In the genomic region with DNA sequence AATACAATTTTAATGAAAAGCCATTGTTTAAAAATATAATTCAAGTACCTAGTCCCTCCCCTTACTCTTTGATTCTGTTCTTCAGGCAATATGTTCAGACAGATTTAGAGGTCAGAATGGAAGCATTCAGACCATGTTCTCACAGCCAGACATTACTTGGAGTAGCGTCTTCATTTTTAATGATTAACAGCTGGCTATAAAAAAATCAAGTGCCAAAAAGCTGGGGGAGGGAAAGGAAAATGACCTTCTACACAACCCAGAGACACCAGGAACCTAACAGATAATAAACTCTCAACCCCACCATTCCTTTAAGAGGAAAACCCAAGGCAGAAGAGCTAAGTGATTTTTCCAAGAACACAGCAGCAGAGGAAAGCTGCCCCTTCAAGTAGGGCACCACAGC, we compare ENCODE assay signal across 29 mouse cellular contexts.
DNase-seq lines count a peak whose midpoint lies in the region; ATAC-seq and TF ChIP-seq lines count a peak whose summit lies in the region.
"Had no signal": no experiment of that assay in that cellular context is flagged by ENCODE, and none has a peak within 500 bp of the region (broad histone marks: within the 10 kb centered on the region; RNA-seq: fewer than 3 reads in every experiment).

No protein-coding gene starts in this region.

- H3K4me1 ChIP-seq in kidney, adult 2 months (ENCODE audit: control insufficient read depth, insufficient read depth, low read length): no peaks in the 10 kb centered on the region; the same call in 1 of the 2 replicates
- H3K4me1 ChIP-seq in kidney, embryonic 16.5 days (ENCODE audit: insufficient read depth, low read length): no peaks in the 10 kb centered on the region
- H3K4me1 ChIP-seq in liver, adult 2 months (ENCODE audit: control insufficient read depth, insufficient read depth, low read length): no peaks in the 10 kb centered on the region
- H3K4me1 ChIP-seq in liver, postnatal 0 days (ENCODE audit: insufficient read depth): no peaks in the 10 kb centered on the region
- H3K4me1 ChIP-seq in forebrain, embryonic 15.5 days: peaks cover 6% of the 10 kb centered on the region; the same call in 1 of the 2 replicates
- H3K4me1 ChIP-seq: embryonic facial prominence, embryonic 13.5 days; embryonic facial prominence, embryonic 15.5 days had no signal

- peak; percentile 74 for DNase-seq in kidney, adult 2 months
- peak; percentile 6 for DNase-seq in kidney, postnatal 14 days
- DNase-seq in kidney, adult 18-20 months: no peak
- DNase-seq in liver, adult 2 months (ENCODE audit: extremely low read depth, low read depth, low spot score): peak; percentile 33
- DNase-seq in liver, postnatal 0 days: no peak
- DNase-seq: adrenal gland, adult 8-10 months; adrenal gland, postnatal 14 days; adrenal gland, postnatal 36 days; B cell, adult 2 months; cerebellum, adult 11 months; cerebellum, adult 18-20 months; cerebellum, adult 8-10 months; cerebellum, adult 9-11 months; cerebellum, postnatal 14 days; cerebellum, postnatal 36 days; embryo, embryonic 11 days had no signal

- no peaks in the 10 kb centered on the region for H3K27me3 ChIP-seq in kidney, adult 2 months (replicated peaks; ENCODE audit: control insufficient read depth, insufficient read depth, low read length)
- no peaks in the 10 kb centered on the region for H3K27me3 ChIP-seq in kidney, embryonic 16.5 days (ENCODE audit: insufficient read depth, low read length)
- no peaks in the 10 kb centered on the region for H3K27me3 ChIP-seq in liver, adult 2 months (ENCODE audit: control insufficient read depth, insufficient read depth, low read length)
- no peaks in the 10 kb centered on the region for H3K27me3 ChIP-seq in liver, postnatal 0 days (ENCODE audit: insufficient read depth, low read length)
- H3K27me3 ChIP-seq in forebrain, embryonic 15.5 days: no peaks in the 10 kb centered on the region
- H3K27me3 ChIP-seq: CH12.LX; embryonic facial prominence, embryonic 13.5 days; embryonic facial prominence, embryonic 15.5 days; forebrain, embryonic 12.5 days; Patski had no signal

- no peak overlapping the region for H3K27ac ChIP-seq in kidney, adult 2 months (ENCODE audit: insufficient read depth, low read depth, low read length)
- H3K27ac ChIP-seq in kidney, embryonic 16.5 days (ENCODE audit: low read length): no peak overlapping the region
- no peak overlapping the region for H3K27ac ChIP-seq in liver, adult 2 months (replicated peaks; ENCODE audit: insufficient read depth, low read depth, low read length)
- no peak overlapping the region for H3K27ac ChIP-seq in liver, postnatal 0 days (ENCODE audit: low read depth)
- H3K27ac ChIP-seq in forebrain, embryonic 15.5 days (replicated peaks): no peak overlapping the region
- H3K27ac ChIP-seq: embryonic facial prominence, embryonic 13.5 days; embryonic facial prominence, embryonic 15.5 days; forebrain, embryonic 10.5 days; forebrain, embryonic 12.5 days had no signal

- H3K9me3 ChIP-seq in kidney, embryonic 16.5 days (ENCODE audit: low read length): no peaks in the 10 kb centered on the region
- H3K9me3 ChIP-seq in liver, postnatal 0 days (ENCODE audit: low read length): no peaks in the 10 kb centered on the region
- no peaks in the 10 kb centered on the region for H3K9me3 ChIP-seq in forebrain, embryonic 15.5 days
- H3K9me3 ChIP-seq: embryonic facial prominence, embryonic 13.5 days; embryonic facial prominence, embryonic 15.5 days; forebrain, embryonic 10.5 days; forebrain, embryonic 12.5 days had no signal

- no peak for TF ChIP-seq CTCF in kidney, adult 2 months (conservative IDR thresholded peaks at IDR 0.05; ENCODE audit: insufficient read depth, insufficient read length, low read depth, low read length)
- no peak for TF ChIP-seq CTCF in liver, adult 2 months (IDR thresholded peaks at IDR 0.05; ENCODE audit: low read depth, low read length)
- no peak for TF ChIP-seq CTCF in liver, postnatal 0 days (IDR thresholded peaks at IDR 0.05; ENCODE audit: low read depth)

- ATAC-seq in kidney, embryonic 16.5 days (ENCODE audit: low FRiP score, low TSS enrichment): no peak
- ATAC-seq in liver, postnatal 0 days: no peak
- ATAC-seq in forebrain, embryonic 15.5 days (replicated peaks): no peak
- ATAC-seq: activated CD4-positive, CD25-positive, alpha-beta regulatory T cell, adult 4 months; CD4-positive, CD25-positive, alpha-beta regulatory T cell, adult 4 months; forebrain, embryonic 14.5 days; Patski had no signal

- no peak overlapping the region for H3K4me2 ChIP-seq in kidney, embryonic 16.5 days (replicated peaks; ENCODE audit: low read depth, low read length)
- H3K4me2 ChIP-seq in liver, postnatal 0 days (ENCODE audit: low read depth, low read length): no peak overlapping the region
- H3K4me2 ChIP-seq in forebrain, embryonic 15.5 days (replicated peaks): no peak overlapping the region
- H3K4me2 ChIP-seq: embryonic facial prominence, embryonic 13.5 days; embryonic facial prominence, embryonic 15.5 days; forebrain, embryonic 12.5 days had no signal

- WGBS in kidney, adult 2 months: 15% methylated on average over 1 of the region's 1 CpGs
- 3% methylated on average over 1 of the region's 1 CpGs for WGBS in kidney, embryonic 16.5 days
- WGBS in liver, adult 2 months: 19% methylated on average over 1 of the region's 1 CpGs
- WGBS in liver, postnatal 0 days (ENCODE audit: insufficient replicate concordance): 60% methylated on average over 1 of the region's 1 CpGs
- WGBS in forebrain, embryonic 15.5 days: 20% methylated on average over 1 of the region's 1 CpGs

- no peak for TF ChIP-seq POLR2A in kidney, adult 2 months (IDR thresholded peaks at IDR 0.05; ENCODE audit: low read depth, low read length)
- TF ChIP-seq POLR2A in liver, adult 2 months (IDR thresholded peaks at IDR 0.05; ENCODE audit: extremely low read depth, insufficient read depth, low read length): no peak

- no peaks in the 10 kb centered on the region for H3K79me2 ChIP-seq in liver, adult 2 months (ENCODE audit: control insufficient read depth, insufficient read depth, low read length)

- H3K36me3 ChIP-seq in kidney, adult 2 months (ENCODE audit: control insufficient read depth, insufficient read depth, low read length): no peaks in the 10 kb centered on the region
- no peaks in the 10 kb centered on the region for H3K36me3 ChIP-seq in kidney, embryonic 16.5 days (ENCODE audit: insufficient read depth, low read length)
- H3K36me3 ChIP-seq in liver, adult 2 months (ENCODE audit: control insufficient read depth, insufficient read depth, low read length): no peaks in the 10 kb centered on the region
- H3K36me3 ChIP-seq in liver, postnatal 0 days (replicated peaks; ENCODE audit: insufficient read depth, low read length): no peaks in the 10 kb centered on the region
- H3K36me3 ChIP-seq in forebrain, embryonic 15.5 days: no peaks in the 10 kb centered on the region
- H3K36me3 ChIP-seq: embryonic facial prominence, embryonic 13.5 days; embryonic facial prominence, embryonic 15.5 days; forebrain, embryonic 10.5 days; forebrain, embryonic 12.5 days; G1E had no signal

- H3K4me3 ChIP-seq in kidney, adult 2 months (ENCODE audit: insufficient read depth, low read depth, low read length): no peak overlapping the region
- no peak overlapping the region for H3K4me3 ChIP-seq in kidney, embryonic 16.5 days (ENCODE audit: low read length)
- no peak overlapping the region for H3K4me3 ChIP-seq in liver, adult 2 months (ENCODE audit: insufficient read depth, low read depth, low read length)
- H3K4me3 ChIP-seq in liver, postnatal 0 days (ENCODE audit: low read depth, low read length): no peak overlapping the region
- H3K4me3 ChIP-seq in forebrain, embryonic 15.5 days: no peak overlapping the region
- H3K4me3 ChIP-seq: embryonic facial prominence, embryonic 13.5 days; embryonic facial prominence, embryonic 15.5 days; erythroblast, embryonic 14.5 days; forebrain, embryonic 10.5 days; forebrain, embryonic 12.5 days had no signal

- H3K9ac ChIP-seq in kidney, embryonic 16.5 days (replicated peaks; ENCODE audit: low read length): no peak overlapping the region
- H3K9ac ChIP-seq in liver, adult 2 months (ENCODE audit: low read depth, low read length): no peak overlapping the region
- H3K9ac ChIP-seq in liver, postnatal 0 days (replicated peaks): no peak overlapping the region
- H3K9ac ChIP-seq in forebrain, embryonic 15.5 days (replicated peaks): no peak overlapping the region
- H3K9ac ChIP-seq: embryonic facial prominence, embryonic 13.5 days; embryonic facial prominence, embryonic 15.5 days; forebrain, embryonic 12.5 days had no signal

- no peak for TF ChIP-seq EP300 in liver, postnatal 0 days (IDR thresholded peaks at IDR 0.05; ENCODE audit: low read depth)

Comparison
In these comparisons a context has a peak if more than half of its experiments do, and no peak if none do; other contexts are left out.
1. DNase-seq: peak in kidney, adult 2 months (single experiment), kidney, postnatal 14 days (single experiment) and liver, adult 2 months (single experiment); none in kidney, adult 18-20 months (single experiment) and liver, postnatal 0 days (single experiment).